Mouse (Mus musculus) adrenal gland, postnatal 25 days (tissue): Measurements from ENCODE around the gene Uri1. TPM values are rescaled to one million over a fixed set of nuclear protein-coding genes. Genes with fewer than 3 reads are reported as not detected.

Source experiments
- DNase-seq: peaks from one replicate; pipeline ENCODE4 v3.0.0; 2021; ENCODE audit warnings: mixed read lengths
- long read RNA-seq: library from polyadenylated mRNA; stranded (forward); transcript quantifications from one replicate; pipeline ENCODE4 v2.0.0, GENCODE M21; 2021
- total RNA-seq: library from RNA; stranded (reverse); gene quantifications from 2 replicates; pipeline ENCODE4 v1.2.3, GENCODE M21; 2021

Gene Uri1
- total RNA-seq: 49.6 and 52.6 TPM in 2 replicates
- long read RNA-seq, transcript Uri1-201 (11 exons, 3,441 nt): major isoform, 101 of 130 reads
- long read RNA-seq, partial matches to known transcripts: 3 of 130 reads
- long read RNA-seq, other reads (novel, unspliced or antisense): 26 of 130 reads

DNA sequence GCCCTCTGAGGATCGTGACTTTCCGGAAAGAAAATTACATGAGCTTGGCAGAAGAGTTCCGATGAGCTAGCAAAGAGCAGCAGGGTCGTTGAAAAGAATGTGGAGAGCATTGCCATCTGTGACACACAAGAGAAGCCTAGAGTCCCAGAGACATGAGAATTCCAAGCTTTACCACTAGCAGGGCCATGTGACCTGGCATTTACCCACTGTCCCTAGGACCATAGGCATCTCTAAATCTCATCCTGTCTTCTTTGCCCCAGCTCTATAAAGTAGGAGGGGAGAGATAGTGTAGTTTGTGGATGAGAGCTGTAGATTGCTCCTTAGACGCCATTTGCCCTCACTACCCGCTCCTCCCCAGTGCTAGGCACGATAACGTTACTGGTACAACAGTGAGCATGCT, at the start of gene Uri1:
TSS of gene Uri1 (minus strand) at position 101 of the 400 bp plus-strand sequence.
- no peak for DNase-seq

DNA sequence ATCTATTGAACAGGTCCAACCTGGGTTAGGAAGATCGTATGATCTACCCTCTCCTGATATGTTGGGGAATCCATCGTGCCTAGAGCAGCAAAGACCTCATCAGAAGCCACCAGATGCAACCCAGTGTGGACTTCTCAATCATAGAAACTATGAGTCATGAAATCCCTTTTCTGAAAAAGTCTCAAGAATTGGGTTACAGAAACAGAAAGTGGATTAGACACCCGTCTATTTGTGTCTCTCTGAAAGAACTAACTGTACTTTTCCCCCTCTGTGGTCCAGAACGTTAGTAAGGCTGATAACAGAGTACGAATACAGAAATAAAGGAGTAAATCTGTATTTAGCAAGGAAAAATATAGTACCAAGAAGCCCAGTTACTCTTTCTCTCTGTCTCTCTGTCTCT, 47.7 kb upstream of the Uri1 start:
- DNase-seq: no peak

DNA sequence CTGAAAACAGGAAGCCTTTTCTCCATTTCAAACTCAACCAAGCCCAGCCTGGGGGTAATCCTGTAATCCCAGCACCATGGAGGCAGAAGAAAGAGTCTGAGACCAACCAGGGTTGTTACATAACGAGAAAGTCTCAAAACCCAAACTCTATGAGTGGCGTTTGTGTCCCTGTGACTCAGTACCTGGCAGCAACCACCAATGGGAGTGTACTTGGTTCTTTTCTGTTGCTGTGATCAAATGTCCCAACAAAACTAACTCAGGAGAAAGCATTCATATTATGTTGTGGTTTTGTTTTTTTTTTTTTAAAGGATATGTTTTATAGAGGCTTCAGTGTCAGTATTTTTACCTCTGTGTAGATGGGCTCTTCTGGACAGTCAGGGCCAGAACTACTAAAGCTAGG, 47.3 kb upstream of the Uri1 start:
- peak; percentile 9 for DNase-seq

DNA sequence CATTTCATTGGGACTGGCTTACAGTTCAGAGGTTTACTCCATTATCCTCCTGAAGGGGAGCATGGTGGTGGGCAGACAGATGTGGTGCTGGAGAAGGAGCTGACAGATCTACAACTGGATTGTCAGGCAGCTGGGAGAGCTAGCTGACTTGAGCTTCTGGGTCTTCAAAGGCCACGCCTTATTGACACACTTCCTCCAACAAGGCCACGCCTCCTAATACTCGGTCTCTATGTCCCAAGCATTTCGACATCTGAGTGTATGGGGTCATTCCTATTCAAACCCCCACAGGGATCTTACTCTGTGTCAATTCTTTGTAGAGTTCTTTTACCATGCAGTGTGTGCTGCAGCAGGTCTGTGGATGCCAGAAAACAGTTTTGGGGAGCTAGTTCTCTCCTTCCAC, 41.1 kb upstream of the Uri1 start:
- no peak for DNase-seq

DNA sequence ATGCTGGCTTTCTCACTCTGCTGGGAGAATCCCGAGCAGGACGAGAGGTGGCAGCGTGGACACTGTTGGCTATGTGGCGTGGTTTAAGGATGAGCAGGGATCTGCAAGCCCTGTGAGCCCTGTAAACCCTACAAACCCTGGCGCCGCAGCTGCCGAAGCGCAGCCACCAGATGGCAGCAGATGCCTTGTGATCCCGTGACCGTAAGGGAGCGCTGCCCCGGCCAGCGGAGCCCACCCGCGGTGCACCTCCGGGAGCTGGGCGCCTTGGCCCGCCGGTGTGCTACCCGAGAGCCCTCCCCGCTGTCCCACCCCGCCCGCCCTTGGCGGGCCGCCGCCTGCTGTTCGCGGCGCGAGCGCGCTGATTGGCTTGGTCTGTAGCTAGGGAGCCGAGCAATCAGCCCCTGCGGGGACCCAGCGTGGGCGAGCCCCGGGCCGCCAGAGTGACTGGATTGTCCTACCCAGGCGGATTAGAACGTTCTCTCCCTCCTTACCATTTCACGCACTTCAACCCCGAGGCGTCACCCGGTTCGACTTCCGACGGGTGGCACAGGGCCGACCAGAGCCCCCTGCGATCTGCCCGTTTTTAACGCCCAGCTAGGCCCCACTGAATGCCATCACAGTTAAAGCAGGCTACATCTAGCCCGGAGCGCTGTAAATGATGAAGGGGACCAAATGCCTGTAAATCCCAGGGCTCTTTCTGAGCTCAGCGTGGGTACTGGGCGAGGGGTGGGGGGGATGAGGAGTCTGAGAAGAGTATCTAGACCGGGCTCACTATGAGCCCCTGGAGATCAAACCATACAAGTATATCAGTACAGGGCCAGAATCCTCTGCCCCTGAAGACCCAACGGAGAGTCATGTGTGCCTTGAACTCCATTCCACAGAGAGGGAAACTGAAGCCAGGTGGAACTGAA, 38.0 kb upstream of the Uri1 start:
- DNase-seq: peak; percentile 89

DNA sequence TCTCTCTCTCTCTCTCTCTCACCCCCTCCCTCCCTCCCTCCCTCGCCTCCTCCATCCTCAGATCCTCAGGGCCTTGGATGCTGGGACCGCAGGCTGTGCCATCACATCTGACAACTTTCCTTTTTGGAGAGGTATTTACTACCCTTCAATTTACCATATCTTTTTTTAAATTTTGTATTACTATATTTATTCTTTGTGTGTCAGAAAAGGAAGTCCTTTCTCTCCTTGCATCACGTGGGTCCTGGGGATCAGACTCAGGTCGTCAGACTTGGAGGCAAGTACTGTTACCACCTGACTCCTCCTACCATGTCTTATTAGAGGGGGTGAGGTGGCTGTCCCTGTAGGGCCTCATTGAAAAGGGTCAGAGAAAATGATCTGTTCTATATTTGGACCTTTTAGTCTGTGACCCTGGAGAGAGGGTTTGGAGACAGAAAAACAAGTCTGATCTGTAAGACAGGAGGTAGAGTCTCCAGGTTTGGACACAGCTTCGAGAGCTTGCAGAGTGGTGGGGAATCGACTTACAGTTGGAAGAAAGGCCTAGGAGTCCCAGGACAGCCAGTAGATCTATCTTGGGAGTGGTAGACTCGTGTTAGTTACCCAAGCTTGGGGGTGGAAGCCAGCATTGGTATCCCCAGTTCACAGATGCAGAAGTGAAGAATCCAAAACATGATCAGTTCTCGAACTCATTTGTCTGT, 36.4 kb upstream of the Uri1 start:
- no peak for DNase-seq

DNA sequence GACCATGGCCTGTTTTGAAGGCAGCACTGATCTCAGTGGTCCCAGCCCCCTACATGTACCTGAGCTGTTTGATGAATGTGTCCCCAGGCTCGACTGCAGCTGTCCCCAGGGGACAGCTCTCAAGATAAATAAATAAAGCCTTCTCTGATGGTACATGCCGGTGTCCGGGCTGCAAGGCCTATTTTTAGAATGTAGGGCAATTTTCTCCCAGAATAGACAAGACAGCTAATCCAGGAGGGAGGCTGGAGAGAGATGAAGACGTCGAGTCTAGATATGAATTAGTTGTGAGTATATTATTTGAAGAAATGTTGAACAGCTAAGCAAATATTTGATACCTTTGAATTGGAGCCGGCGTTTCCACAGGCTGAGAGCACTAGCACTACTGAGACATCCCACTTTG, 35.7 kb upstream of the Uri1 start:
- DNase-seq: no peak

DNA sequence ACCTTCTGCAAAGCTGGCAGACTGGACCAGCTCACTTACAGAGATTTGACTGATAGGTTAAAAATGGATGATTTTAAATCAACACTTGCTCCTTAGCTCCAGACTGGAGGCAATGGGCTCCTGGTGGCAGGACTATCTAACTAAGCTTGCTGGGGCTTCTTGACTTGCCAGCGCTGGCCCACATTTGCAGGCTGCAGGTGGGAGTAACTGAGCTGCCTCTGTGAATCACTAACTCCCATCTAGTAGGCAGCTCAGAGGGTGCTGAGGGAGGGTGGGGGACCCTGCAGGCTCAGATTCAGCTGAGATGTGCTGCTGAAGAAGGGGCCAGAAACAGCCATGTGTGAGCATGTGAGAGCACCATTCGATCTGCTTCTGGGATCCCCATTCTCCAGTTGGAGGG, 32.6 kb upstream of the Uri1 start:
- no peak for DNase-seq

DNA sequence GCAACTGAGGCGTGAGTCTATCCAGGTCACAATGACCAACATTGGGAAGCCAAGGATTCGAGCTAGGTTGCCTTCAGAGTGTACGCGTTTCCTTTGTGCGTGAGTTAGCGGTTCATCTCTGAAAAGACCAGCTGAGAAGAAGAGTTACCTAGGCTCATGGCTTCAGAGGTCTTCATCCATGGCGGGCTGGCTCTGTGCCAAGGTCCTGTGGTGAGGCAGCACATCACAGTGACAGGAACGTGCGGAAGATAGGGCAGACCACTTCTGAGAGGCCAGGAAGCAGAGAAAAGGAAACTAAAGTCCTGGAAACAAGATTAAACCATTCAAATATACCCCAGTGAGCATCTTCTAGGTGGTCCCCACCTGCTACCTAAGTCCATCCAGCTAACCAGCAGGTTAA, 30.9 kb upstream of the Uri1 start:
- no peak for DNase-seq

DNA sequence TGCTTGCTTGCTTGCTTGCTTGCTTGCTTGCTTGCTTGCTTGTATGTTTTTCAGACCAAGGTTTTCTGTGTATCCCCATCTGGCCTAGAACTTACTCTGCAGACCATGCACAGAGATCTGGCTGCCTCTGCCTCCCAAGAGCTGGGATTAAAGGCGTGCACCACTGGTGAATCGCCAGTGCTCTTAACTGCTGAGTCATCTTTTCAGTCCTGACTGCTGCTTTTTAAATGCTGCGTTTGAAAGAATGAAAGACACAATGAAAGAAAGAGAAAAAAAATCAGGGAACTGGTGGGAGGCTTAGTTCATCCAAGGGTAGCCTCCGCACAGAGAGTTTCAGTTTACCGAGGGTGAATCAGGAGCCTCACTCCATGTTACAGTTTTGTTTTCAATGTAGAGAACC, 23.9 kb upstream of the Uri1 start:
- DNase-seq: no peak

DNA sequence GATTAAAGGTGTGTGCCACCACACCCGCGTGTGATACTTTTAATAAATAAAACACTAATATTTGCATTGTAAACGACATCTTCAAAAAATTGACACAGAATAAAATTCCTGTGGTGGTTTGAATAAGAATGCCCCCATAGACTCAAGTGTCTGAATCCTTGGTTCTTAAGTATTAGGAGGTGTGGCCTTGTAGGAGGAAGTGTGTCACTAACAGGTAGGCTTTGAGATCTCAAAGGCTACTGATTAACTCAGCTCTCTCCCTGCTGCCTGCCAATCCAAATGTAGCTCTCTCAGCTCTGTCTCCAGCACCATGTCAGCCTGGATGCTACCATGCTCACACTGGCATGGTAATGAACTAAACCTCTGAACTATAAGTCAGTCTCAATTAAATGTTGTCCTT, 17.9 kb upstream of the Uri1 start:
- DNase-seq: no peak

DNA sequence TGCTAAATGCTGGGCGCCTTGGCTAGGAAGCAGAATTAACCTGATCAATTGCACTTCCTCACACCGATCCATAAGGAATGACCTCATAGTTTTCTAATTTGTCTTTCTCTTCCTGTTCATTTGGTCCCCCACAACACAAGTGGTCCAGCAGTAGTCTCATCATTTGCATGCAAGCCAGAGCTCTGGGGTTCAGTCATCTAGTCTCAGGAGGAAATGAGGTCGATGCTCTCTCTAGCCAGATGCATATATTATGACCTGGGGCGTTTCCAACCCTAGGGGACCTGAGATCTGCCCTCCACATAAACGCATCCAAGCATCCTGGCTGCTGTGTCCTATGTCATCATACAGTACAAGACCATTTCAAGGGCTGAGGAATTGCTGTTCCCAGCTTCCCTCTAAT, 14.2 kb upstream of the Uri1 start:
- DNase-seq: no peak

DNA sequence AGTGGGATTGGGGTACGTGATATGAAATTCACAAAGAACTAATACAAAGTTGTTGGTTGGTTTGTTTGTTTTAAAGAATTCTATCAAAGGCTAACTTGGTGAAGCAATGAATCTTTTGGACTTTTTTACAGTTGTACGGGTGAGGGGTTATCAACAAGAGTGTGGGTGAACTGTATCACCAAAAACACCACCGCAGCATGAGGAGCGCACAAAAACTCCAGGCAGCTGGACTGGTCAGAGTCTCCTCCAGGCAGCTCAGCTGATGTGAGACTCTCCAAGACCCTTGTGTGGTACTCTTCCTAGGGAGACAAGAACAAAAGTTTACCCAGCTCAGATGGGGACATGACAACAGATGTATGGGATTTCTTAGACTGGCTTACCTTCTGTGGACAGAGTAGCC, 7.8 kb upstream of the Uri1 start:
- no peak for DNase-seq

DNA sequence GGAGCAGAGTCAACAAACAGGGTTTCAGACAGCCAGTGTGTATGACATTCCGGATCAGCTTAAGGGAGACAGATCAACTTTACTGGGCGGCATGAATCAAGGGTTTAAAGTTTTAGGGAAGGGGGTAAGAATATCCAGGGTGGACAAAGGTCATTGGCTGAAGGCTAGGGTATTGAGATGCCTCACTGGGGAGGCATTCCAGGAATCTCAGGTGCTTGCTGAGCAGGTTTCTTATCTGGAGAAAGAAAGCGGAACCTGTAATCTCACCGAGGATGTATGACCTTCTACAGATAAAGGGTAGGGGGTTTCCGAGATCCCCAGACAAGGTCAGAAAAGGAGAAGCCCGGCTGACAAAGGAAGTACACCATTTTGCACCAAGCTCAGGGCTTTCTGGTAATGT, 7.3 kb upstream of the Uri1 start:
- DNase-seq: no peak

DNA sequence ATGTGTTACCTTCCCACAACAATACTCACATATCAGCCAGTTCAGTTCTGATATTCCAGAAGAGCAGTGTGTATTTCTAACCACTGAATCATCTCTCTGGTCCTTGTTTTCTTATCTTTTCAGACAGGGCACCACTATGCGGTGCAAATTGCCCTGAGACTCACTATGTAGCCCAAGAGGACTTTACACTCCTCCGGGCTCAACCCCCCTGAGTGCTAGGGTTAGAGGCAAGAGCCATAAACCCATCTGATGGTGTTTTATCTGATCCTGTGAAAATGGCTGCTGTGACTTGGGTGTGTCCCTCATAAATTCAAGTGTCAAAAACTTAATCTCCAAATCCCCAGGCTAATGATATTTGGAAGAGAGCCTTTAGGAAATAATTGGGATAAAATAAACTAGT, 6.6 kb upstream of the Uri1 start:
- DNase-seq: no peak

DNA sequence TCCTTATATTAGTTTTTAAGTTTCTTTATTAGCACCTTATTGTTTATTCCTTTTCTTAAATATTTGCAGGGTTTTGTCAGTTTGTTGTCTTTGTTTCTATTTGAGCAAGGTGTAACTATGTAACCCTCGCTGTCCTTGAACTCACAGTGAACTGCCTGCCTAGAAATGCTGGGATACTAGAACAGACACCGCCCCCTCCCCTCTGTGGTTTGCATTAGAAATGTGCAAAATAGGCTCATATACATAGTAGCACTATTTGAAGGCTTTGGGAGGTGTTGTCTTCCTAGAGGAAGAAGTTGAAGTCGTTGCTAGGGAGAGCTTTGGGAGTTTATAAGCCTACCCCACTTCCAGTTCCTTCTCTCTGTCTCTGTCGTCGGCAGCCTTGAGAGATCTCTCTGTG, 5.7 kb upstream of the Uri1 start:
- no peak for DNase-seq

DNA sequence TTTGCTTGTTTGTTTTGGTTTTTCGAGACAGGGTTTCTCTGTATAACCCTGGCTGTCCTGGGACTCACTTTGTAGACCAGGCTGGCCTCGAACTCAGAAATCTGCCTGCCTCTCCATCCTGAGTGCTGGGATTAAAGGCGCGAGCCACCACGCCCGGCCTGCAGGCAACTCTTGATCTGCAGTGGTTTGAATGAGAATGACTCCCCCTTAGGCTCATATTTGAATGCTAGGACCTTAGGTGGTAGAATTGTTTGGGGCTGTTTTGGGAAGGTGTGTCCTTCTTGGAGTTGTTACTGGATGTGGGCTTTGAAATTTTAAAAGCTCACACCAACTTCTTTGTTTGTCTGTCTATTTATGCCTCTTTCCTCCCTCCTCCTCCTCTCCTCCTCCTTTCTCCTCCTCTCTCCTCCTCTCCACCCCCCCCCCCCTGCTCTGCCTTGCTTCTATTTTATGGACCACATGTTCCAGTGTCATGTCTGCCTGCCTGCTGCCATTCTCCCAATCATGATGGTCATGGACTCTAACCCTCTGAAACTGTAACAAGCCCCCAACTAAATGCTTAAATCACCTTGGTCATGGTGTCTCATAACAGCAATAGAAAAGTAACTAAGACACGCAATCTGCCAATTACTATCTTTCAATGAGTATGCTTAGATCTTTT, 4.7 kb upstream of the Uri1 start:
- DNase-seq: no peak

DNA sequence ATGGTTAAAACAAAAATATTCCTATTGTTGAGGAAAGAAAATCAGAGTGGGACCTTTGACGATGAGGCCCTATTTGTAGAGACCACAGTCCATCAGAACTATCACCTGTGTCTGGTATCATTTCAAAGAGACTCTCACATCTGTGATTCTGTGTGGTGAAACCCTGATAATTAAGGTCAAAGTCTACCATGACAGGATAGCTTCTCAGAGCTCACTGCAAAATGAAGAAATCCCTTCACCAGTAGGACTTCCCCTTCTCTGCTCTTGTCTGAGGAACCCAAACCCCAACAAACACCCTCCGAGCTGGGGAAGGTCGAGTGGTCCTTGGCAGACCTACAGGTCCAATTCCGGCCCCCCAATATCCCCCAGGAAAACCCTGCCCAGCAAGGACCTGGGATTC, 1.5 kb upstream of the Uri1 start:
- no peak for DNase-seq

DNA sequence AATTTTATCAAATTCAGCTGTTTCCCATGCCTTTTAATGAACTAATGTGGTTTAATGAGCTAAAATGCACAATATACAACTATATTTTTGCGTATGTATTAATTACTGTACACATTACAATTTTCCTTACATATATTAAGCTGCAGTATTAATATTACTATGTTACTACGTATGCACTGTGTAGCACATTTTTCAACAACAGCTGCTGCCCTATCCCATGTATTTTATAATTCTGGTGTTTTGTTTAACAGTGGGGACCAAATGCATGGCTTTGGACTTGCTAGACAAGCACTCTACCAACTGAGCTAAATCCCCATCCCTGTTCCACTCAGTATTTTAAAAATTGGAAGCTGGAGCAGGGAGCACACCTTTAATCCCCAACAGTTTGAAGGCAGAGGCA, 3.6 kb downstream of the Uri1 start:
- no peak for DNase-seq

DNA sequence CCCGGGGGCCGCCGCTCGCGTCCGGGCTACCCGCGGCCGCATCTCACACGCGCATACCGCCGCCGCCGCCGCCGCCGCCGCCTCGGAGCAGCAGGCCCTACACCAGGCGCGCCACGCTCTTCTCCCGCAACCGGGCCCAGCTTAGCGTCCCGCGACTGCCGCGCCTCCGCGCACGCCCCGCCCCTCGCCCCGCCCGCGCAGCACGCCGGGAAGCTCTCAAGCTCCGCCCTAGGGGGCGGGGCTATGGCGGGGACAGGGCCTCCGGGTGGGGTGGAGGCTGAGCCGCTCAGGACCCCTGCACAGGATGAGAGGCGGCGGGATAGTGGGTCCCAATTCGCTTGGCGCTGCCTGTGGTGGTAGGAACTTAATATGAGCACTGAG, 4.0 kb downstream of the Uri1 start:
- DNase-seq: peak; percentile 95

DNA sequence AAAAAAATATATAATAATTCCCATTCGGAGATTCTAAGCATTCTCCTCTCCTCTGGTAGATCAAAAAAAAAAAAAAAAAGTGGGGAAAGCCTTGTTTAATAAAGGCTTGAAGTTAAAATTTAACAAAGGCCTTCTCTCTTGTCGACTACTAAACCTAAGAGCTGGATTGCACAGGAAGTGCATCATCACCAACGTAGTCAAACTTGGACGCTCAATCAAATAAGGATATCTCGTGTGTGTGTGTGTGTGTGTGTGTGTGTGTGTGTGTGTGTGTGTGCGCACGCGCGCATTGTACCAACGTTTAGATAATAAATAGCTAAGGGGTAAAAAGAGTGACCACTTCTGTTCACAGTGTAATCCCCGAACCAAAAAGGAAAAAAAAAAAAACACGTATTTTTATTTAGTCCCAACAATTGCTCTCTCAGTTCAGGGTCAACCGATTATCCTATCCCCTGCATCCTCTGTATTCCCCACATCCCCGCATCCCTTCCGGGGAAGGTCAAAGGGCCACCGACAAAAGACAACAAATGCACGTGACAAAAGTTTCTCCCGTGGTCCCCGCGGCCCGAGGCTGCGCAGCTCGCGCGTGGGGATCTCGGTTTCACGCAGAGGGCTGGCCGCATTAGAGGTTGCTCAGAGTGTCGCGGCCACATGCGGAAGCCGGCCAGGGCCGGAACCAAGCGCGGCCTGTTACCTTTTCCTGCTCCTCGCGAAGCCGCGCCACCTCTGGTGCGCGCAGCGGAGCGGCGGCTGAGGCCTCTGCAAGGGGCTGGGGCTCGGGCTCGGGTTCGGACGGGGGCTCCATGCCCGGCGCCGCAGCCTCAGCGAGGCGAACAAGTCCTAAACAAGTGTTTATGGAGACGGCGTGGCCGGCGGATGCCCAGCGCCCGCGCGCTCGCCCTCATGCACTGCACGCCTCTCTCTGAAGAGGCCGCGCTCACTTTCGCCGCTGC, 4.7 kb downstream of the Uri1 start:
- DNase-seq: peak; percentile 55

DNA sequence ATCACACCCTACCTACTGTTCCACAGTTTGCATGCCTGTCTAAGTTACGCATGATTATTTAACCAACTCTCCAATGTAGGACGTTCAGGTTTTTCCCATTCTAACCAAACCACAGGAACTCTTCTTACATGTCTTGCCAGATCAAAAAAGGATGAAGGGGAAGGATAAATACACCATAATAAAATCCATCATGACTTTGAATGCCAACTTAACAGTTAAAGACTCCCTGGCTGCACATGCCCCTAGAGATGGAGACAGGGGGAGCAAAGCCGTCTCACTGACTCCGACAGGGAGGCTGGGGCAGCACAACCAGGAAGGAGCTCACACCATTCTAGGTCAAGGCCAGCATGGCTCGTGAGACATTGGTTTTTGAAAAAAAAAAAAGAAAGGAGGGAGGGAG, 8.0 kb downstream of the Uri1 start:
- peak; percentile 4 for DNase-seq
